Mouse (Mus musculus) brain, embryonic 14.5 days (tissue): ENCODE results near the gene Spata21. TPM values are rescaled to one million over a fixed set of nuclear protein-coding genes. Genes with fewer than 3 reads are reported as not detected.

Experiments
- DNase-seq: peaks from one replicate; pipeline ENCODE4 v3.0.0-alpha.2; 2011; ENCODE audit warnings: low read depth
- CTCF ChIP-seq: fragments of 200-500 bp; IDR thresholded peaks from 2 replicates; pipeline ENCODE4 v1.5.1; 2012; ENCODE audit warnings: inconsistent platforms, mild to moderate bottlenecking, moderate library complexity, borderline replicate concordance; ENCODE audit not compliant: insufficient read depth, insufficient read length; ENCODE audit errors: extremely low read depth
- POLR2A ChIP-seq: fragments of 200-500 bp; IDR thresholded peaks from 2 replicates; pipeline ENCODE4 v1.6.1; 2012; ENCODE audit warnings: mild to moderate bottlenecking, inconsistent platforms, borderline replicate concordance; ENCODE audit not compliant: poor library complexity, insufficient read depth, insufficient read length, severe bottlenecking; ENCODE audit errors: extremely low read depth
- polyA plus RNA-seq: library from polyadenylated mRNA; depleted of rRNA; stranded (reverse); fragments of >200 nt; gene quantifications from 2 replicates; pipeline ENCODE4 v1.2.3, GENCODE M21; 2012

Spata21 gene
- polyA plus RNA-seq, 1 experiment = not detected

- TF ChIP-seq CTCF = peak; percentile 99
- TF ChIP-seq POLR2A = peak; percentile 96
- peak; percentile 100 for DNase-seq
Measured at GRCm38 (mm10) chr4:141060426-141061301, 27.5 kb upstream of the Spata21 start, which contains the start of gene Crocc. Gene Crocc (minus strand): TSS chr4:141060550.

- no peak for DNase-seq
- no peak for TF ChIP-seq POLR2A
- no peak for TF ChIP-seq CTCF
Measured at GRCm38 (mm10) chr4:141064104-141064659, 24.0 kb upstream of the Spata21 start.

GRCm38 (mm10) chr4:141065123-141065522 is 23.0 kb upstream of the Spata21 start:
- no peak for TF ChIP-seq POLR2A
- TF ChIP-seq CTCF = peak; percentile 99
- DNase-seq = peak; percentile 94

- DNase-seq = peak; percentile 49
- TF ChIP-seq POLR2A (no peak), CTCF (no peak)
Measured at GRCm38 (mm10) chr4:141066709-141067515, 21.2 kb upstream of the Spata21 start.

- no peak for DNase-seq
- no peak for TF ChIP-seq POLR2A
- no peak for TF ChIP-seq CTCF
Measured at GRCm38 (mm10) chr4:141067516-141068046, 20.6 kb upstream of the Spata21 start.

- DNase-seq = no peak
- TF ChIP-seq CTCF = no peak
- TF ChIP-seq POLR2A = no peak
Measured at GRCm38 (mm10) chr4:141068655-141069054, 19.5 kb upstream of the Spata21 start.

- TF ChIP-seq CTCF = peak; percentile 83
- TF ChIP-seq POLR2A = no peak
- DNase-seq = peak; percentile 61
Measured at GRCm38 (mm10) chr4:141069731-141070130, 18.4 kb upstream of the Spata21 start.

DNA sequence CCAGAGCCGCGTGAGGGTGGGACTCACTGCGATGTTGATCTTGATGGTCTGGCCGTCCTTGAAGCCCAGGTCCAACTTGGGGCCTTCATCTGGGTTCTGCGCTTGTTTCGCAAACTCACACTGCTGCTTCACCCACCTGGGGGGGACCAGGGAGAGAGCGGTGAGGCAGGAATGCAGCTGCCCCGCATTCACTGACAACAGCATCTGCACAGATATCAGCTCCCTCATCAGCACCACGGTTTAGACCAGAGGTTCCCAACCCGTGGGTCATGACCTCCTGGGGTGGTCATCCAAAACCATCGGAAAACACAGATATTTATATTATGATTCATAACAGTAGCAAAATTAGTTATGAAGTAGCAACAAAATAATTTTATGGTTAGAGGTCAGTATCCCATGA is 15.6 kb upstream of the Spata21 start:
- no peak for DNase-seq
- no peak for TF ChIP-seq CTCF
- no peak for TF ChIP-seq POLR2A

- TF ChIP-seq POLR2A (no peak), CTCF (no peak)
Measured at GRCm38 (mm10) chr4:141073661-141074060, 14.5 kb upstream of the Spata21 start.

DNA sequence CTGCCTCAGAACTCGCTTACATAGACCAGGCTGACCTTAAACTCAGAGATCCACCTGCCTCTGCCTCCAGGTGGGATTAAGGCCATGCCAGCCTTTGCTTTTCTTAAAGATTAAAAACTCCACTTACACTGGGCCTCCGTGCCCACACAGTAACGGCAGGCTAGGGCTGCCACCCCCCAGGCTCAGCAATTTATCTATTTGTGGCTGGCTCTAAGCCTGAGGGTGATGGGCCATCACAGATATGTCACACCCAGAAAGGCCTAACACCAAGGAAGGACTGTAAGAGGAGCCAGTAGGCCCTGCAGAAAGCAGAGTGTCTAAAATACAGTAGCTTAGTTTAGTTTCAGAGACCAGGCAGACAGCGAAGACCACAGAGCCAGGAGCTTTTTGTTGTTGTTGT is 14.0 kb upstream of the Spata21 start:
- no peak for TF ChIP-seq POLR2A
- no peak for TF ChIP-seq CTCF
- no peak for DNase-seq

More at GRCm38 (mm10) chr4:141073661-141074060, 14.5 kb upstream of the Spata21 start:
- DNase-seq = no peak
